Mouse (Mus musculus): ENCODE results near the gene Chd1. TPM values are rescaled to one million over a fixed set of nuclear protein-coding genes. Genes with fewer than 3 reads are reported as not detected.

Chd1 gene
- total RNA-seq, 2 experiments from 2014 or later: 16.6 to 20.1 TPM

GRCm38 (mm10) chr17:15807295-15807984 is 102.7 kb downstream of the Chd1 start:
- DNase-seq (ENCODE audit: low spot score): no peak
- intact Hi-C loops (cut with DNase I): no loop called here

DNA sequence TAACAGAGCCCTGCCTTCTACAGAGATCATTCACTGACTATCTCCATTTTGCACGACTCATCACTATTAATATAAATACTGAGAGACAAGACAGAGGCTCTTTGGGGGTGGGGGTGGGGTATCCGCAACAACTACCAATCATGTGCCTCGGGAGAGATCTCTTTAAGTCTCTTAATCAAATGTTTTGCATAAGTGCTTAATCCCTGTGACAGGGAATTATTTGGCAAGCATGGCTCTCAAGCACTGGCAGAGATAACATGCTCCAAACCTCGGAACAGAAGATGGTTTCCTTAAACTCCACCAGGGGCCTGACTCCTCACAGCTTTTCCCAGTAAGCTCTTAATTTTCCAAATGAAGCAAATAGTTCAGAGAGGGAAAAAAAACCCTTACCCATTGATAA is 103.2 kb downstream of the Chd1 start:
- intact Hi-C loops (cut with DNase I): loop anchor here (2.0 kb wide), 1 partner anchor 17 kb away; no protein-coding TSS in a partner anchor

GRCm38 (mm10) chr17:15808468-15809374 is 104.0 kb downstream of the Chd1 start:
- DNase-seq (ENCODE audit: low spot score): no peak
- intact Hi-C loops (cut with DNase I): loop anchor here (2.0 kb wide), 1 partner anchor 16 kb away; no protein-coding TSS in a partner anchor

More for the DNA sequence above, 103.2 kb downstream of the Chd1 start:
- no peak for DNase-seq (ENCODE audit: low spot score)

GRCm38 (mm10) chr17:15809949-15810348 is 105.2 kb downstream of the Chd1 start:
- intact Hi-C loops (cut with DNase I): loop anchor here (2.0 kb wide), 1 partner anchor 15 kb away; no protein-coding TSS in a partner anchor
- DNase-seq (ENCODE audit: low spot score): no peak

- intact Hi-C loops (cut with DNase I): no loop called here
- no peak for DNase-seq (ENCODE audit: low spot score)
These were observed 107.5 kb downstream of the Chd1 start for GRCm38 (mm10) chr17:15812136-15812778.

DNA sequence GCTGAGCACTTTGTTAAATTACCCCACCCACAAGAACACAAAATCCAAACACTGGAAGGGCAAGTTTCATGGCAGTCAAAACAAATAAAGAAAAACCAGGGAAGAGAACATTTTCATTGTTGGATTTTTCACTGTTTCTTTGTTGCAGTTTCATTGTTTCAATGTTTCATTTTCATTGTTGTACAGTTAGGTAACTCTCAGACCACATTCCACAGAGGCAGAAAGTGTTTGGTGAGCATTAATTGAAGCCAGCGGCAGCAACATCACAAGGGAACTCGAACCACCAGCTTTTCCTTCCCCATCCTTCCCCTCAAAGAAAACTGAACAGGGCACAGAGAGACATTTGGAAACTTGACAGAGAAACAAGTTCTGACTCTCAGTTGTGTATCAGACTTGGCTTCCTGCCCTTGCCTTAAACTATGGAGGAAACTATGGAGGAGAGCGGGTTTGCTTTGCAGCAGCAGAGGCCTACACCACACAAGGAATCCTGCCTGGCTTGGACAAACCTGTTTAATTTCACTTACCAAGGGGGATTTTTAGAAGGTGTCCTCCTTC is 109.0 kb downstream of the Chd1 start:
- no peak for DNase-seq (ENCODE audit: low spot score)
- intact Hi-C loops (cut with DNase I): no loop called here

- intact Hi-C loops (cut with DNase I): no loop called here
These were observed 110.7 kb downstream of the Chd1 start for GRCm38 (mm10) chr17:15815312-15816018.

DNA sequence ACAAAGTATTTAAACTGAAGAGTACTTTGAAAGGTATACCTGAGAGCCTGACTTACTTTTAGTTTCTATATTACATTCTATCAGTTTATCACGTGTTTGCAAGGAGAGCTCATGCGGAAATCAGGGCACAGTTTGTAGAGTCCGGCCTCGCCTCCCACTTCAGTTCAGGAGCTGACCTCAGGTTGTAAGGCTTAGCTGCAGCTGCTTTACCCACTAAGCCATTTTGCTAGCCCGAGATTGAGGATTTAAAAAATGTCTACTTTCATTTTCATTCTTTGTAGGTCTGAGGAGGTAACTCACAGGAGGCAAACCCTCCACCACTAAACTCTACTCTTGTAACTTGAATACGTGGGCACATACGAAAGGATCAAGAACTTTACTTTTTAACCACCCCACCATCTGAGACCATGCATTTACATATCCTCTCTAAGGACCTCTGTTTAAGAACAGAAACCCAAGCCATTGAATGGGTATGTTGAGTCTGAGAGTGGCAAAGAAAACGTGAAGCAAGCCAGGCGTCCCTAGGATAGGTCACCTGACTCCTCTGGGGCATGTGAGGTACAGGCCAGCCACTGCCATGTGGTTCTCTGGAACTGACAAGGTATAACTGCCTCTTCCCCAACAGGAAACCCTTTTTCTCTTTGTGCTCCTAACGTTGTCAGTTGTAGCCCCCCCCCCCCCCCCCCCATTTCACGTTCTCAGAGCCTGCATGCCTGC is 111.8 kb downstream of the Chd1 start:
- intact Hi-C loops (cut with DNase I): no loop called here
- no peak for DNase-seq (ENCODE audit: low spot score)

More at GRCm38 (mm10) chr17:15815312-15816018, 110.7 kb downstream of the Chd1 start:
- DNase-seq (ENCODE audit: low spot score): no peak

GRCm38 (mm10) chr17:15817096-15817450 is 112.3 kb downstream of the Chd1 start:
- DNase-seq (ENCODE audit: low spot score): no peak
- intact Hi-C loops (cut with DNase I): no loop called here

GRCm38 (mm10) chr17:15817634-15818033 is 112.9 kb downstream of the Chd1 start:
- intact Hi-C loops (cut with DNase I): no loop called here
- no peak for DNase-seq (ENCODE audit: low spot score)

GRCm38 (mm10) chr17:15818372-15818771 is 113.6 kb downstream of the Chd1 start:
- DNase-seq (ENCODE audit: low spot score): no peak
- intact Hi-C loops (cut with DNase I): no loop called here

- intact Hi-C loops (cut with DNase I): loop anchor here (10.0 kb wide), 1 partner anchor 115 kb away; the partner anchor contains the start of gene Chd1
- DNase-seq (ENCODE audit: low spot score): no peak
These were observed 115.4 kb downstream of the Chd1 start for GRCm38 (mm10) chr17:15820146-15820545.

DNA sequence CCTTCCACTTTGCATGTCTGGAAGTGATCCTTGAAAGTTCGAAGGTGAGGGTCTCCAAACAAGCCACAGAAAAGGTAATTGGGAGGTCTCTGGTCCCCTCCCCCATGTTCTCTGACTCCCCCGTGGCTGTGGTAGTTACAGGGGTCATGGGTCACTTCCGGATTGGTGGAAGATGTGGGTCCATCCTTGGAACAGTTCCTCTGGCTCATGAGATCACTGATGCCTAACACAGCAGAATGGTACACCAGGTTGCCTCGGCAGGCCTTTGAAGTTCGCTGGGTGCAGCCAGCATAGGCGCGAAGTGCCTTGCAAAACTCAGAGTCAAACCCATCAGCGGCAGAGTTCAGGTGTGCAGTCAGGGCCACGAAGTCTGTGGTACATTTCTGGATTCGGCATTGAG is 116.0 kb downstream of the Chd1 start:
- DNase-seq (ENCODE audit: low spot score): no peak
- intact Hi-C loops (cut with DNase I): loop anchor here (10.0 kb wide), 1 partner anchor 116 kb away; the partner anchor contains the start of gene Chd1

DNA sequence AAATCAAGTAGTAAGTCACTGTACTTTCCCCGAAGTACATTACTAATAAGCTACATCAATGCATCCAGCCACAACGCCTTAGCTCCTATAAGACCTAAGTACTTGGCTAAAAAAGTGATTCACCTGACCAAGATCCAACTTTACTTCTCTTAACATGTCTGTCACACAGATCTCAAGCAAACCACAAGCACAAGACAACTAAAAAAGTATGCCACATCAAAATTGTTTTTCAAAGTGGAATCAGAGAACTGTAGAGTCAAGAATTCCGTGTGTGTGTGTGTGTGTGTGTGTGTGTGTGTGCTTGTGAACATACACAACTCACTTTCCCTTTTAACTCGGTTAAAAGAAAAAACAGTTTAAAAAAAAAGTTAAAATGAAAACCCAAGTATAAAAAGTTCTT is 116.9 kb downstream of the Chd1 start:
- intact Hi-C loops (cut with DNase I): loop anchor here (10.0 kb wide), 1 partner anchor 117 kb away; the partner anchor contains the start of gene Chd1
- no peak for DNase-seq (ENCODE audit: low spot score)

Other genes starting within 250 kb of the Chd1 start
- gene Psmb1, start 205.2 kb upstream of the Chd1 start, total RNA-seq (2021): 100 to 1,000 TPM; 112 to 120 TPM
- gene Tbp, start 205.1 kb upstream of the Chd1 start, total RNA-seq (2021): 10 to 100 TPM in 1 of 2 experiments, 1 to 10 TPM in 1; 9.3 to 11.2 TPM
- gene Pdcd2, start 177.7 kb upstream of the Chd1 start, total RNA-seq (2021): 10 to 100 TPM; 16.1 to 16.9 TPM
- gene Prdm9, start 140.6 kb upstream of the Chd1 start, total RNA-seq (2021): 1 to 10 TPM; 2.4 to 2.6 TPM
- 10 to 100 TPM; 21.4 to 30.0 TPM for gene Rgmb, start 126.1 kb downstream of the Chd1 start, total RNA-seq (2021)

Measured in heart, postnatal 25 days (tissue).